Mouse (Mus musculus) R1 (cell line): ENCODE measurements around the gene Padi2.
A peak's percentile ranks its signal among the peaks of the same experiment; 100 is the strongest.

Source experiments
- DNase-seq: peaks from one replicate; pipeline ENCODE4 v3.0.0-alpha.2; 2018; ENCODE audit warnings: low read depth, low spot score

Gene Padi2

DNA sequence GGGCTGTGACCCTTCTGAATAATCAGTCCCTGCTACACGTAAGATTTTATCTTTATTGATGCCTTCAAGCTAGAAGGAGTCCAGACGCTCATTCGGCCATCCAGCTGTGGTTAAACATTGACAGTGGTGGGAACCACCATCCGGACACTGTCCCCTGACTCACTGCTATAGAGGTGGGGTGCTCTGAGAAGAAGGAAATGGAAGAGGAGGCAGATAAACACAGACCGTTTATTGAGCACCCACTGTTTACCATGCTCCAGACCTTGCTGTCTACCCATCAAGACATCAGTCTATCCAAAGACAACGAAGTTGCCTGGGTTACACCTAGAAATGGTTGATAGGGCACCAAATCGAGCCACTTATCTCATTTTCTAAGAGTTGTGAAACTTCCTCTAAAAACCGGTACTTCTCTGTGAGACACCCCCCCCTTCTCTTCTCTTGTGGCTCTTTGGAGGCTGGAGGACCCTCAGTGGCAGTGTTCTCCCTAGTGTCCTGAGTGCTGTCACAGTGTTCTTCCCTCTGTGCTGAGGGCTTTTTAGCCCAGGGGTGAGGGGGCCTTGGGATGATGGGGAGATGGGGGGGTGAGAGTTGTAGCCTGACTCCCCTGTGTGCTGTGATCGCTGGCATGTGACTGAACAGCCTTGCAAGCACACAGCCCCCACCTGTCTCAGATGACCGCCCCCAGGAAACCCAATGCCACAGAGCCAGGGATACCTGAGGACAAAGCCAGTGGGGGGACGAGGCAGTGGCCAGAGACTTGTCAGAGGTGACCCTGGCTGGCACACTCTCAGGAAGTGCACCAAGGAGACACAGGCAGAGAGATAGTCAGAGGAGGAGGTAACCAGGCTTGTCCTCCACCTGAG is 14.1 kb downstream of the Padi2 start:
- DNase-seq = no peak

DNA sequence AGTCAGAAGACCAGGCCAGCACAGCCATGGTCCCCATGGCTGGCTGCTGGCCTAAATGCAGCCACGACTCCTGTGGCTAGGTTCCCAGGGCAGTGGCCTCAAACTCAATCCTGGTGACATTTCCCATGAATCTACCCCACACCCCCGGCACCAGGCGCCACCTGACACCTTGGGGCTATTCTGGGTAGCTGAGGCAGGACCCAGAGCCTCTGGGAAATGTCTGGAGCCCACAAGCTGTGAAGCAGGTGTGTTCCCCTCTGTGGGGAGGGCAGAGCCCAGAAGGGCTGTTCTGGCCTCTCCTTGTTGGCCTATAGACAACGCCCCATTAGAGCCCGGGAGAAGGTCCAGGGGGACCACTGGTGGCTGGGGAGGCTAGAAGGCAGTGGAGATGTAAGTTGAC is 16.4 kb downstream of the Padi2 start:
- DNase-seq = no peak

GRCm38 (mm10) chr4:140925648-140926047 is 19.5 kb downstream of the Padi2 start:
- DNase-seq = no peak

DNA sequence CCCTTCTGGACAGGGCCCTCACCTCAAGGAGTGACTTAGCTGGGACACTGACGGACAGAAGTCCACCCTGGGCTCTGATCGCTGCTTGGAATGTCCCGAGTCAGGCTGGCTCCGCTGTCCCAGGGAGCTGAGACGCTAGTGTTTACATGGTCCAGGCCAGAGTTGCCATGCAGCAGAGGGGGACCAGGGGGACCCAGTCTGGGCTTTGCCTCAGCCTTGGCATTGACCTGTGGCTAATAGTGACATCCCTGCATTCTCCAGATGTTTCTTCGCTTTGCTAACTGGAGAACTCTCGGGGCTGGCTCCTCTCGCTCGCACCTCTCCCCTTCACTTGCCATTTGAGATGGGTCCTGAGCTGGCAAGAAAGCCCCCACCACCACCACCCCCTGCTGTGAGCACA is 22.2 kb downstream of the Padi2 start:
- no peak for DNase-seq

DNA sequence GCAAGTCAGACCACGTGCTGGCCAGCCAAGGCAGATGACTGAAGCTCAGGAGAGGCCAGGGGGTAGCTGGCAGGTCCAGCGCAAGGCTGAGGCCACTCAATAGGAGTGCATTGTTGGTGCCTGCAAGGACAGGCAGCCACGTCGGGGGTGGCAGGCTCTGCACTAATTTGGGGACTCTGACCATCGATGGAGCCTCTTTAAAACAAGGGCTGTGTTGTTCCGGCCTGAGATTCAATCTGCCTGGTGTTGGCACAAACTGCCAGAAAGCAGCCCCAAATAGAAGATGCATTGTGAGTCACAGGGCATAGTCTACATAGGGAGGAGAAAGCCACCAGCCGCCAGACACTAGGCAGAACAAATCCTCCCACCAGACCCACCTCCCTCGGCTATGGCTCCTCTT is 23.6 kb downstream of the Padi2 start:
- no peak for DNase-seq

DNA sequence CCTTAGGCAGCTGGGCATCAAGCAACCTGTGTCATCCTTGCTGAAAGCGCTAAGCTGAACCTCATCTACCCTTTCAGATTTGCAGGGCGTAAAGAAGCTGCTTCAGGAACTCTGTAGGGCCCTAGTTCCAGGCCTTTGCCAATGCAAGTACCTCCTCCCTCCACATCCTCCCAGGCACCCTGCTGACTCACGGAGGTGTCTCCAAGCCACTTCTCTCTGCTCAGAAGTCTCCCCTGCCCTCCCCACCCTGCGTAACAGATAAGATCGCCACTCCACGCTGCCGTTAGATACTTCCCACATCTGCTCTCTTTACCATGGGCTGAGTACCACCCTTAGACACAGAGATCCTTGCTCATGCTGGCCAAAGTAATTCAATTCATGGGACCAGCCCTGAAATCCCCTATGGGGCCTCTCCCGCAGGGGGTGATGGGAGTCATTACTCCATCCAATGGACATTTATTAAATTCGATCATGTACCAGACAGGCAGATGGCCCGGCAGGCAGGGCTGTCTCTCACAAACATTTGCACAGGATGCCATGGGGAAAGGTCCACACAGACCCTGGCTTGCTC is 24.8 kb downstream of the Padi2 start:
- DNase-seq = no peak

DNA sequence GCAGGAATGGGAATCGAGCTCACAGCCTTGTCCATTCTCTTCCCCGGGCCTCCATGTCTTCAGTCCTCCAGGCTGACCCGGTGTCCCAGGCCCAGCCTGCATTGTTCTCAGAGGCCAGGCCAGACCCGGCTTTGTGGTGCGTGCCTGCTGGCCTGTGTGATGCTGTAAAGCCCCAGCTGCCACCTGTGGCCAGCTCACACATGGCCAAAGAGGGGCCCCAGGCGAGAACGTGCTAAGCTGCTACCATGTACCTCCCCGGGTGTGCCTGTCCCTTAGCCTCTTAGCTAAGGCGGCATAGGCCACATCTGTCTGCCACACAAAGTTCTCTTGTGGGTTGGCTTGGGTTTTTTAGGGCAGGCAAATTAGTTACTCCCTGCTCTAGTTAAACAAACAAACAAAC is 29.5 kb downstream of the Padi2 start:
- no peak for DNase-seq

DNA sequence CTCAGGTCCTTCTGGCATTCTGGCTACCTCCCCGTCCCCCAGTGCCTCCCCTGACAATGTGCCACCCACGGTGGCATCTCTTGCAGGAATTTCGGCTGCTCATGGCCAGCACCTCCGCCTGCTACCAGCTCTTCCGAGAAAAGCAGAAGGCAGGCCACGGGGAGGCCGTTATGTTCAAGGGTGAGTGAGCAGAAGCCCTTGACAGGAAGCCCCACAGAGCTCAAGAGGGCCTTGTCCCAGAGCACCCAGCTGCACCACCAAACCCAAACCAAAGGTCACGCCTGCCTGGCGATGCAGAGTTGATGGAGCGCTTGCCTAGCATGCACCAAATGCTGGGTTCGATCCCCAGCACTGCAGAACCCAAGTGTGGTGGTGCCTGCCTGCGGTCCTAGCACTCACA is 38.2 kb downstream of the Padi2 start:
- no peak for DNase-seq

DNA sequence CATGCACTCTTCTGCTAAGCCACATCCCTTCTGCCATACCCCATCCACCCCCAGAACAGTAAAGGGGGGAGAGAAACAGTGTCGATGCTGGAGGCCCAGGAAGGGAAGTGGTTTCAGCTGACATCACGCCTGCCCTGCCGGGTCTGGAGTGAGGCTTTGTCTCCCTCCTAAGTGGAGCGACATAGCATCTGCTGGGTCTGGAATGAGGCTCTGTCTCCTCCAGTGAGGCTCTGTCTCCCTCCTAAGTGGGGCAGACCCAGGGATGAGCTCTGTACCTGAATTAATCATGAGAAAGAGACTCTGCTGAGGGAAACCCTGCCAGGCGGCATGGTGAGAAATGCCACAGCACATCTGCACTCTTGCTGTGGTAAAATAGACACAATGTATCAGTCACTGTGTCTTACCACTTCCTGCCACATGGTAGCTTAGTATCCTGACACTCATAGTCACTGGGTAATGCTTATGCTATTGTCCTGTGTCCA is 38.9 kb downstream of the Padi2 start:
- no peak for DNase-seq

DNA sequence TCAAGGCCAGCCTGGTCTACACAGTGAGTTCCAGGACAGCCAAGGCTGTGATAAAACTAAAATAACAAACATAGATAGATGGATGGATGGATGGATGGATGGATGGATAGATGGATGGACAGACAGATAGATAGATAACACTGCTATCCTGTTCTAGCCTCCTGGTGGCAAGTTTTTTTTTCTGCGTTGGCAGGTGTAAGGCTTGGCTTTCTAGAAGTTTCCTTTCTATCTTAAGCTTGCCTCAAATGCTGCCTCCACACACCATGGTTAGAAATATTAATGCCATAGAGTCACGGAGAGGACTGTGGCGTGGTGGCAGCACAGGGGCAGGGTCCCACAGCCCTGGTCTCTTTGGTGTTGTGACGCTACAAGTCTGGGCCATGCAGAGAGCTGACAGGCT is 39.4 kb downstream of the Padi2 start:
- no peak for DNase-seq

DNA sequence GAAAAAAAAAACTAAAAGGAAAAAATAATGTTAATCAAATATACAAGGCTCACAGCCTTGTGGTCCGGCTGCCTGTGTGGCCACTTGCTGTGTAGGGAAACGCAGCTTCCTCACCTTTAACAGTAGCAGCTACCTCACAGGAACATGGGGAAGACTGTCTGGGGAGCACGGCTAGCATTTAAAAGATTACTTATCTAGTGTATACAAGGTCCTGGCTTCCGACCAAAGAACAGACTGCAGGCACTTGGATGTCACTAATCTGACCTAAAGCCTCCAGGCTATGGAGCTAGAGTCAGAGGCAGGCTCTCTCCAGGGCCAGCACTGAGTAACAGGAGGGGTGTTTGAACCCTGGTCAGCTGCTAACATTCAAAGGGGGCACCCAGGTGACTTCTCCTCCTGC is 39.9 kb downstream of the Padi2 start:
- no peak for DNase-seq

- peak; percentile 80 for DNase-seq
Measured at GRCm38 (mm10) chr4:140946580-140947205, 40.5 kb downstream of the Padi2 start.

- DNase-seq = no peak
Measured at GRCm38 (mm10) chr4:140947487-140948440, 41.6 kb downstream of the Padi2 start.

GRCm38 (mm10) chr4:140948481-140948880 is 42.3 kb downstream of the Padi2 start:
- DNase-seq = no peak

- DNase-seq = no peak
Measured at GRCm38 (mm10) chr4:140949052-140949451, 42.9 kb downstream of the Padi2 start.

DNA sequence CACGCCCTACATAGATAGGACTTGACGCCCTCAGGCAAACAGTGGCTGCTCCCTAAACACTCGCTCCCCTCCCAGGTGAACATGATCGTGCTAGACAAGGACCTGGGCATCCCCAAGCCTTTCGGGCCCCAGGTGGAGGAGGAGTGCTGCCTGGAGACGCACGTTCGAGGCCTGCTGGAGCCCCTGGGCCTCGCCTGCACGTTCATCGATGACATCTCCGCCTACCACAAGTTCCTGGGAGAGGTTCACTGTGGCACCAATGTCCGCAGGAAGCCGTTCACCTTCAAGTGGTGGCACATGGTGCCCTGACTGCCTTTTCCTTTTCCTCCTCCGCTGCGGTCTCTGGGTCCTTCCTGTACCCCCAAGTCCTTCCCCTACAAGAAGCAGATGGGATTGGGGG is 43.5 kb downstream of the Padi2 start:
- no peak for DNase-seq

GRCm38 (mm10) chr4:140950574-140950973 is 44.4 kb downstream of the Padi2 start:
- no peak for DNase-seq

DNA sequence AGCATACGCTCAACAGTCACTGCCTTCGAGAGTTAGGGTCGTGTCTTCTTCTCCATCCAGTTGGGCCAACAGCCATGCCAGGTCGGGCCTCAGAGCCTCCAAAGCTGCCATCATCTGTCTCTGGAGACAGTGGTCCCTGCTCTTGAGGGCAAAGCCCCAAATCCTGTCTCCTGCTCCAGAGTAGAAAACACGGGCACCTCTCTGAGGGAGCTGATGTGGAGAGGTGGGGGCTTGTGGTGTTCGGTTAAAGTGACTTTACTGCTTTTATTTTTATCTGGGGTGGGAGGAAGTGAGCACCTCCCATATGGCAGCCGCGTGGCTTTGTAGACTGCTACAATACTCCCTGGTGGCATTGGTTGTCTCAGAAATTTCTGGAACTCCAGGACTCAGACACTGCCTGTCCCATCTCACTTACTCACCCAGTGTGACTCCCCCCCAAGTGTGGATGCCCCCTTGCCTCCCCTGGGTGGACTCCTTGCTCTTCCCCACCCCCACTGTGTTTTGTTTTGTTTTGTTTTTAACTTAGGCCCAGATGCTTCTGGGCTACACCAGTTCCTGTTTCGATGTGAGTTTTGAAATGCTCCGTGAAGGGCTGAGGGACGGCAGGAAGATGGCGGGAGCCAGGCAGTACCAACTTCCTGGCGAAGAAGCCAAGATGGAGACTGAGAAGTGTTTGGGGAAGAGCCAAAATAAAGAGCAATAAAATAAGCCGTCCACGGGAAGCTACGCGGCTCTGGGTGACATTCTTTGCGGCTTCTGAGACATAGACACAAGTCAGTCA is 45.9 kb downstream of the Padi2 start:
- DNase-seq = no peak

- DNase-seq = no peak
Measured at GRCm38 (mm10) chr4:140957131-140957702, 51.1 kb downstream of the Padi2 start.

- peak; percentile 67 for DNase-seq
Measured at GRCm38 (mm10) chr4:140957725-140958124, 51.6 kb downstream of the Padi2 start.
